Mouse (Mus musculus): ENCODE results near the gene Qrfp. TPM values are rescaled to one million over a fixed set of nuclear protein-coding genes. Genes with fewer than 3 reads are reported as not detected.

The Qrfp gene
- total and polyA plus RNA-seq, 2 experiments from 2014 or later: 0.06 to 0.19 TPM

DNA sequence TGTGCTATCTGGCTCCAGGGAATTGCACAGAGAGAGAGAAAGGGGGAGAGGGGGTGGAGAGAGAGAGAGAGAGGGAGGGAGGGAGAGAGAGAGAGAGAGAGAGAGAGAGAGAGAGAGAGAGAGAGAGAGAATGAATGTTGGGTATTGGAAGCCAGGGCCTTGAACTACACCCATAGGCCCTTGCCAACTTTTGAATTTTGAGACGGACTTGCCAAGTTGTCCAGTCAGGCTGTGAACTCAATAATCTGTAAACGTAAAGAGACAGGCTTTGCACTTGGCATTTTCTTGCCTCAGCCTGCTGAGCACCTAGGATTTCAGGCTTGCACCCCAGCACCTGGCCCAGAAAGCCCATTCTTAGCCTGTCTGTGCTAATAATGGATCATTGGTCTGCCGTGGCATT, 48.2 kb downstream of the Qrfp start:
- whole genome bisulfite sequencing: 14% methylated on average over 3 of the region's 3 CpGs
- no peak overlapping the region for H3K4me3 ChIP-seq (ENCODE audit: low read depth, low read length)
- no peak overlapping the region for H3K27ac ChIP-seq (ENCODE audit: low read depth, low read length)
- DNase-seq: no peak
- 0 out of 2 replicates have a peak overlapping the region, but pooled peaks have one; percentile 81 for H3K4me2 ChIP-seq (ENCODE audit: low read depth)
- H3K4me1 ChIP-seq (ENCODE audit: insufficient read depth): peaks cover 8% of the 10 kb centered on the region; the same call in 1 of the 2 replicates
- H3K9me3 ChIP-seq (ENCODE audit: low read length): no peaks in the 10 kb centered on the region
- H3K27me3 ChIP-seq (ENCODE audit: insufficient read depth, low read length): no peaks in the 10 kb centered on the region
- H3K9ac ChIP-seq: no peak overlapping the region
- no peak for ATAC-seq
- TF ChIP-seq CTCF (IDR thresholded peaks at IDR 0.05; ENCODE audit: low read depth): no peak
- H3K36me3 ChIP-seq (ENCODE audit: insufficient read depth): no peaks in the 10 kb centered on the region

DNA sequence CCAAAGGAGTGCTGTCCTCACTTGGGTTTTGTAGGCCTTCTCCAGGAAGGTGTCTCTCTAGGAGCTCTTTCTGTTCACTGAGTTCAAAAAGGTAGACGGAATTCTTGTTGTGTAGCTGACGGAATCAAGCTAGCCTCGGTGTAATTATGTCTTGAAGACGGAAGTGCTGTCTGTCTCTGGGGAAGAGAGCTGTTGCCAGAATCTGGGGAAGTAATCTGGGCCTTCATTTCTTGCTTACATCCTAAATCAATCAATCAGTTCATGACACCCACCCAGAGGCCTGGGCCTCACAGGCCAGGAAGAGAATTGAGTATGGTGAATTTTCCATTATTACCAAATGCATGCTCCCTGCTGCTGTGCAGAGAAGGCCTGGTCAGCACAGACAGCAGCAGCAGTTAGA, 48.8 kb downstream of the Qrfp start:
- 8% methylated on average over 4 of the region's 4 CpGs for WGBS
- no peak for TF ChIP-seq CTCF (IDR thresholded peaks at IDR 0.05; ENCODE audit: low read depth)
- no peaks in the 10 kb centered on the region for H3K27me3 ChIP-seq (ENCODE audit: insufficient read depth, low read length)
- H3K4me2 ChIP-seq (ENCODE audit: low read depth): peak overlapping the region; percentile 81
- ATAC-seq: no peak
- no peaks in the 10 kb centered on the region for H3K36me3 ChIP-seq (ENCODE audit: insufficient read depth)
- 0 out of 2 replicates have a peak overlapping the region, but pooled peaks have one; percentile 47 for H3K4me3 ChIP-seq (ENCODE audit: low read depth, low read length)
- H3K27ac ChIP-seq (ENCODE audit: low read depth, low read length): no peak overlapping the region
- 0 out of 2 replicates have a peak overlapping the region, but pooled peaks have one; percentile 60 for H3K9ac ChIP-seq
- no peaks in the 10 kb centered on the region for H3K9me3 ChIP-seq (ENCODE audit: low read length)
- no peak for DNase-seq
- peaks cover 8% of the 10 kb centered on the region; the same call in 1 of the 2 replicates for H3K4me1 ChIP-seq (ENCODE audit: insufficient read depth)

DNA sequence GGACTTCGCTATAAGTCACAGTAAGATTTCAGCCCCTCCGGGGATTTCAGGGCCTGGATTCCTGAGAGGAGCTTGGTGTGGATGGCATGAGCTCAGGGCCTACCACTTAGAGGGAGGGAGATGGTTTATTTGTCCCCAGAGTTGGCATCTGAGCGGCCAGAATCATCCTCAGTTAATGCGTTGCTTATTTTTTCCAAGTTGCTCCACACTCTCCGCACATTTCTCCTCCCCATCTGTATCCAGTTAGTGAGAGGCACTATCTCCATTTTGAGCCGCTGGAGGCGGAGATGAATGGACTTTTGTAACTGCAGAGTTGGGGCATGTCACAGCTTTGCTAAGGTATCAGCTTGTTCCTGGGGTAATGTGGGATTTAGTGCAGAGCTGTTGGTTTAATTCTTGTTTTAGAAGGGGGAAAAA, 49.3 kb downstream of the Qrfp start:
- Histone ChIP-seq H3K4me1 (ENCODE audit: insufficient read depth) (peaks cover 8% of the 10 kb centered on the region; the same call in 1 of the 2 replicates), H3K4me2 (ENCODE audit: low read depth) (peak overlapping the region; percentile 81), H3K4me3 (ENCODE audit: low read depth, low read length) (peak overlapping the region; percentile 47), H3K27ac (ENCODE audit: low read depth, low read length) (no peak overlapping the region), H3K9me3 (ENCODE audit: low read length) (no peaks in the 10 kb centered on the region), H3K27me3 (ENCODE audit: insufficient read depth, low read length) (no peaks in the 10 kb centered on the region), H3K36me3 (ENCODE audit: insufficient read depth) (no peaks in the 10 kb centered on the region), H3K9ac (0 out of 2 replicates have a peak overlapping the region, but pooled peaks have one; percentile 60)
- WGBS: 13% methylated on average over 7 of the region's 7 CpGs
- no peak for TF ChIP-seq CTCF (IDR thresholded peaks at IDR 0.05; ENCODE audit: low read depth)
- ATAC-seq: no peak
- DNase-seq: no peak

DNA sequence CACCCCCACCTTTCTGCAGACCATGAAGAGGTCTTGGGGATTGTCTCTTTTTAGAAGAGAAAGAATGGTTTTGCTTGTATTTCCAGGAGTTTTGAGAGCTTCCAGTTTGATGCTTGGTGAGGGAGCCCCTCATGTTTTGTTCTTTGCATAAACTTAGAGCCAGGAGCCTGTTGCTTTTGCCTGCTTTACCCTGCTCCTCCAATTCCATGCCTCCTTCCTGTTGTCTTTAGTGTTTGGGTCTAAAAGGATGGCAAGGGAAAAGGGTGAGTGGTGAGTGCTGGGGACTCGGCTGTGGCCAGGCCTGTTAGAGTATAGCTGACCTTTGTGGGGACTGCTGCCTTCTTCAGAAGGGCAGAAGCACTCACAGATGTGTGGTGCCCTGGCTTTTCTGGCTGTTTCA, 49.9 kb downstream of the Qrfp start:
- 9% methylated on average over 1 of the region's 1 CpGs for WGBS
- ATAC-seq (no peak), DNase-seq (no peak)
- no peaks in the 10 kb centered on the region for H3K27me3 ChIP-seq (ENCODE audit: insufficient read depth, low read length)
- H3K4me2 ChIP-seq (ENCODE audit: low read depth): peak overlapping the region; percentile 81
- peak overlapping the region; percentile 60 for H3K9ac ChIP-seq
- H3K9me3 ChIP-seq (ENCODE audit: low read length): no peaks in the 10 kb centered on the region
- H3K4me3 ChIP-seq (ENCODE audit: low read depth, low read length): peak overlapping the region; percentile 47
- H3K36me3 ChIP-seq (ENCODE audit: insufficient read depth): no peaks in the 10 kb centered on the region
- 0 out of 2 replicates have a peak overlapping the region, but pooled peaks have one; percentile 3 for H3K27ac ChIP-seq (ENCODE audit: low read depth, low read length)
- peaks cover 8% of the 10 kb centered on the region; the same call in 1 of the 2 replicates for H3K4me1 ChIP-seq (ENCODE audit: insufficient read depth)
- no peak for TF ChIP-seq CTCF (IDR thresholded peaks at IDR 0.05; ENCODE audit: low read depth)

DNA sequence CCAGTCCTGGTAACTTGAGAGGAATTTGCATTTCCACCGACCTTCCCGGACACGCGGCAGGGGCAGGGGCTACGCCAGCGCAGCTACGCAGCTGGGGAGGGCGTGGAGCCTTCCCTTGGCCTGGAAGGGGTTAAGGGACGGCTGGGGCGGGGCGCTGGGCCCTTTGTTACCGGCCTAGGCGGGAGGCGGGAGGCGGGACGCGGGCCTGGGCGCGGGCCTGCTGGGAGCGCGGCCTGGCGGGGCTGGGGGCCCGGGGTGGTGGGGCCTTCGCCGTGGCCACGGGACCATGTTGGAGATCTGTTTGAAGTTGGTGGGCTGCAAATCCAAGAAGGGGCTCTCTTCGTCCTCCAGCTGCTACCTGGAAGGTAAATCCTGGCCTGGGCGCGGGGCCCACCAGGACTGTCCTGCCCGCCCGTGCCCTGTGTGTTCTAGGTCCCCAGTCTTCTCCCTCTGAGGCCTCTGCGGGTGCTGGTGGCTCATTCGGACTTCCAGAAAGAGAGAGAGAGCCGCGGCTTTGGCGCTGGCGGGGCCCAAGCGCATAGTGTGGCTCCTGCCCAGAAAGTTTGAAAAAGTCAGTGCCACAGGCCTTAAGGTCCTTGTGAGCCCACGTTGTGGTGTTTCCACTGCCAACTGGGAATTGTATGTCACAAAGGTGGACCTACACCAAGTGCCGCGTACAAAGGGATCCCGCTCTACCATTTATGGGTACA, 50.5 kb downstream of the Qrfp start:
- WGBS: 2% methylated on average over 42 of the region's 42 CpGs

DNA sequence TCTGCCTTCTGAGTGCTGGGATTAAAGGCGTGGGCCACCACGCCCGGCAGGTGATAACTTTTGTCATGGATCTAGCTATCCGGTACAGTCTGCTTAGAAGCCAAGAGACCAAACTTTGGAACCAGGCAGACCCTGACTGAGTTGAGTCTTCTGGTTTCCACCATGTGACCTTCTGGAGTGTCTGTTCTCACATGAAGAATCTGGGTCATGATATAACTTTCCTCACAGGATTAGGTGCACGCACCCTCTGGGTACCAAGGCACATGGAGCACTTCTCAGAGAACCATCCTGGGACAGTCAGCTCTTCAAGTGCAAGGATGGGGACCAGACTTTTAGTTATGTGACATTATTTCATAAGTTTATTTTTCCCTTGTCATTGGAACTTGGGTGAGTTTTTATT, 51.4 kb downstream of the Qrfp start:
- no peak for TF ChIP-seq CTCF (IDR thresholded peaks at IDR 0.05; ENCODE audit: low read depth)
- Histone ChIP-seq H3K27ac (ENCODE audit: low read depth, low read length) (no peak overlapping the region), H3K9ac (no peak overlapping the region), H3K4me1 (ENCODE audit: insufficient read depth) (peaks cover 8% of the 10 kb centered on the region; the same call in 1 of the 2 replicates), H3K9me3 (ENCODE audit: low read length) (no peaks in the 10 kb centered on the region), H3K27me3 (ENCODE audit: insufficient read depth, low read length) (no peaks in the 10 kb centered on the region), H3K4me2 (ENCODE audit: low read depth) (peak overlapping the region; percentile 81; the same call in 1 of the 2 replicates), H3K4me3 (ENCODE audit: low read depth, low read length) (no peak overlapping the region), H3K36me3 (ENCODE audit: insufficient read depth) (no peaks in the 10 kb centered on the region)
- ATAC-seq (no peak), DNase-seq (no peak)
- WGBS: 92% methylated on average over 5 of the region's 5 CpGs

More for the DNA sequence above, 50.5 kb downstream of the Qrfp start:
- Histone ChIP-seq H3K4me2 (ENCODE audit: low read depth) (peak overlapping the region; percentile 81), H3K4me1 (ENCODE audit: insufficient read depth) (peaks cover 8% of the 10 kb centered on the region; the same call in 1 of the 2 replicates), H3K4me3 (ENCODE audit: low read depth, low read length) (peak overlapping the region; percentile 47), H3K27me3 (ENCODE audit: insufficient read depth, low read length) (no peaks in the 10 kb centered on the region), H3K36me3 (ENCODE audit: insufficient read depth) (no peaks in the 10 kb centered on the region), H3K9ac (peak overlapping the region; percentile 60), H3K27ac (ENCODE audit: low read depth, low read length) (peak overlapping the region; percentile 54; the same call in 1 of the 2 replicates), H3K9me3 (ENCODE audit: low read length) (no peaks in the 10 kb centered on the region)
- no peak for TF ChIP-seq CTCF (IDR thresholded peaks at IDR 0.05; ENCODE audit: low read depth)
- peak; percentile 43 for DNase-seq
- ATAC-seq: peak; percentile 76; the same call in 1 of the 2 replicates

DNA sequence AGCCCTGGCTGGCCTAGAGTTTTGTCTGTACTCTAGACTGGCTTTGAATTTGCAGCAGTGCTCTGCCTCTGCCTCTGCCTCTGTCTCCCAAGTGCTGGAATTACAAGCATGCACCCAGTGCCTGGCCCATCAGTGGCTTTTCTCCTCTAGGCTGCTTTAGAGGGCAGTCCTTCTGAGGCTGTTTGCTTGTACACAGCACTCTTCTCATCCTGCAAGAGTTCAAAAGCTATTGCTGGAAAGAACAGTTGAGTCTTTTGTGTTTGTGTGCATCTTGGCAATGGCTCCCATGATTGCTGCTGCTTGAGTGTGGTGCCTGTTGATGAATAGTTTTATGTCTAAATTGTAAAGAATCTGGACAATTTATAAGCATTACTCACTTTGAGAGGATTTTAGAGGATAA, 52.9 kb downstream of the Qrfp start:
- TF ChIP-seq CTCF (IDR thresholded peaks at IDR 0.05; ENCODE audit: low read depth): no peak
- DNase-seq (no peak), ATAC-seq (no peak)
- no peak overlapping the region for H3K4me2 ChIP-seq (ENCODE audit: low read depth)
- no peak overlapping the region for H3K9ac ChIP-seq
- H3K36me3 ChIP-seq (ENCODE audit: insufficient read depth): no peaks in the 10 kb centered on the region
- H3K27me3 ChIP-seq (ENCODE audit: insufficient read depth, low read length): no peaks in the 10 kb centered on the region
- no peaks in the 10 kb centered on the region for H3K9me3 ChIP-seq (ENCODE audit: low read length)
- H3K4me3 ChIP-seq (ENCODE audit: low read depth, low read length): no peak overlapping the region
- no peak overlapping the region for H3K27ac ChIP-seq (ENCODE audit: low read depth, low read length)
- H3K4me1 ChIP-seq (ENCODE audit: insufficient read depth): peaks cover 8% of the 10 kb centered on the region; the same call in 1 of the 2 replicates

Other genes starting within 250 kb of the Qrfp start
- gene Fubp3, start 237.9 kb downstream of the Qrfp start, total RNA-seq (2014; rRNA removed): 29.9 and 31.5 TPM in 2 replicates
- 26.6 and 38.7 TPM in 2 replicates for gene Fubp3, start 237.9 kb downstream of the Qrfp start, polyA plus RNA-seq (2015; fragmentation: Nextera tagmentation; extraction: Ambion mirVana)
- gene Prdm12, start 170.5 kb downstream of the Qrfp start, total RNA-seq (2014; rRNA removed): 0.62 and 2.5 TPM in 2 replicates
- gene Prdm12, start 170.5 kb downstream of the Qrfp start, polyA plus RNA-seq (2015; fragmentation: Nextera tagmentation; extraction: Ambion mirVana): 1.0 and 1.9 TPM in 2 replicates
- 33.4 and 41.9 TPM in 2 replicates for gene Exosc2, start 139.9 kb downstream of the Qrfp start, total RNA-seq (2014; rRNA removed)
- 28.4 and 34.0 TPM in 2 replicates for gene Exosc2, start 139.9 kb downstream of the Qrfp start, polyA plus RNA-seq (2015; fragmentation: Nextera tagmentation; extraction: Ambion mirVana)
- gene Abl1, start 122.2 kb downstream of the Qrfp start, total RNA-seq (2014; rRNA removed): 48.1 and 54.0 TPM in 2 replicates
- gene Abl1, start 122.2 kb downstream of the Qrfp start, polyA plus RNA-seq (2015; fragmentation: Nextera tagmentation; extraction: Ambion mirVana): 12.4 and 12.5 TPM in 2 replicates
- gene Fibcd1, start 35.4 kb upstream of the Qrfp start, total RNA-seq (2014; rRNA removed): 8.9 and 12.7 TPM in 2 replicates
- 5.7 and 8.5 TPM in 2 replicates for gene Fibcd1, start 35.4 kb upstream of the Qrfp start, polyA plus RNA-seq (2015; fragmentation: Nextera tagmentation; extraction: Ambion mirVana)
- gene Lamc3, start 76.7 kb upstream of the Qrfp start, total RNA-seq (2014; rRNA removed): 6.2 and 11.0 TPM in 2 replicates
- gene Lamc3, start 76.7 kb upstream of the Qrfp start, polyA plus RNA-seq (2015; fragmentation: Nextera tagmentation; extraction: Ambion mirVana): 1.9 and 2.5 TPM in 2 replicates
- 21.7 and 34.2 TPM in 2 replicates for gene Aif1l, start 139.6 kb upstream of the Qrfp start, total RNA-seq (2014; rRNA removed)
- gene Aif1l, start 139.6 kb upstream of the Qrfp start, polyA plus RNA-seq (2015; fragmentation: Nextera tagmentation; extraction: Ambion mirVana): 21.2 TPM in 2 replicates
- 19.1 and 23.8 TPM in 2 replicates for gene Nup214, start 163.9 kb upstream of the Qrfp start, total RNA-seq (2014; rRNA removed)
- 39.7 and 56.0 TPM in 2 replicates for gene Nup214, start 163.9 kb upstream of the Qrfp start, polyA plus RNA-seq (2015; fragmentation: Nextera tagmentation; extraction: Ambion mirVana)